Mouse (Mus musculus) small intestine, adult 2 months (tissue): ENCODE measurements around the gene Tac4. TPM values are rescaled to one million over a fixed set of nuclear protein-coding genes. Genes with fewer than 3 reads are reported as not detected.
A peak's percentile ranks its signal among the peaks of the same experiment; 100 is the strongest.

Experiments
- H3K27ac ChIP-seq: fragments of 200-500 bp; 2 replicates; pipeline ENCODE4 v1.5.1; 2012; ENCODE audit warnings: low read depth, low read length, control low read depth, inconsistent platforms; ENCODE audit not compliant: insufficient read depth
- H3K27me3 ChIP-seq: fragments of 200-500 bp; 2 replicates; pipeline ENCODE4 v1.6.1; 2012; ENCODE audit warnings: mild to moderate bottlenecking, moderate library complexity, low read length, inconsistent platforms; ENCODE audit not compliant: control insufficient read depth, insufficient read depth
- H3K36me3 ChIP-seq: fragments of 200-500 bp; 2 replicates; pipeline ENCODE4 v1.6.1; 2012; ENCODE audit warnings: mild to moderate bottlenecking, low read length, control low read depth, inconsistent platforms; ENCODE audit not compliant: control insufficient read depth, insufficient read depth
- H3K4me1 ChIP-seq: fragments of 200-500 bp; 2 replicates; pipeline ENCODE4 v1.6.1; 2012; ENCODE audit warnings: low read length, inconsistent platforms, mixed read lengths; ENCODE audit not compliant: control insufficient read depth, insufficient read depth, insufficient read length
- H3K4me3 ChIP-seq: fragments of 200-500 bp; 2 replicates; pipeline ENCODE4 v1.5.1; 2012; ENCODE audit warnings: low read depth, mild to moderate bottlenecking, control low read depth, inconsistent platforms, low read length, moderate library complexity
- CTCF ChIP-seq: fragments of 200-500 bp; IDR thresholded peaks from 2 replicates; pipeline ENCODE4 v1.5.1; 2012; ENCODE audit warnings: low read depth, mild to moderate bottlenecking, control low read depth, inconsistent platforms, low read length, moderate library complexity, mixed read lengths; ENCODE audit not compliant: insufficient replicate concordance, insufficient read length; ENCODE audit errors: extremely low read depth
- POLR2A ChIP-seq: fragments of 200-500 bp; IDR thresholded peaks from 2 replicates; pipeline ENCODE4 v1.6.1; 2012; ENCODE audit warnings: low read depth, mild to moderate bottlenecking, control low read depth, inconsistent platforms, low read length, moderate library complexity
- WGBS: fragments of 180-500 bp; shearing (Covaris S2); methylation state at CpG from one replicate; pipeline ENCODE4 v1.1.7; 2018; 5-methylcytosine and 5-hydroxymethylcytosine counted together
- polyA plus RNA-seq: library from polyadenylated mRNA; depleted of rRNA; stranded (reverse); fragments of >200 nt; gene quantifications from 2 replicates; pipeline ENCODE4 v1.2.3, GENCODE M21; 2012

Gene Tac4
- polyA plus RNA-seq, 1 experiment: 0.24 TPM

DNA sequence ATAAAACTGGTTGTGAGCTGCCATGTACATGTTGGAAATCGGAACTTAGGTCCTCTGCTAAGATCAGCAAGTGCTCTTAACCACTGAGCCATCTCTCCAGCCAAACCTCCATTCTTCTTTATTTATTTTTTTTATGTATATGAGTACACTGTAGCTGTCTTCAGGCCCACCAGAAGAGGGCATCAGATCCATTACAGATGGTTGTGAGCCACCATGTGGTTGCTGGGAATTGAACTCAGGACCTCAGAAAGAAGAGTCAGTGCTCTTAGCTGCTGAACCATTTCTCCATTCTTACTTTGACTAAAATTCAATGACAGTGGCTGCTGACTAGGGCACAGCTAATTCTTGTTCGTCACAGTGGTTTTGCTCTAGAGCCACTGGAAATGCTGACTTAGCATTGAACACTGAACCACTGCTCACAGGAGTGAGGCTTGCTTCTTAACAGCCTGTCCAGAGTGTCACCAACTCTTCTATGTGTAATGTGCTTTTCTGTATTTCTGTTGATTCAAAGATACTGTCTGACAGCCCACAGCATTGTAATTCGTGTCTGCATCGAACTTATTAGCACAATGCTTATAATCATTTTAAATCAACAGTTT is 17.8 kb downstream of the Tac4 start:
- H3K36me3 ChIP-seq: peaks cover 87% of the 10 kb centered on the region
- no peak overlapping the region for H3K4me3 ChIP-seq
- 87% methylated on average over 4 of the region's 4 CpGs for WGBS
- no peaks in the 10 kb centered on the region for H3K27me3 ChIP-seq
- H3K27ac ChIP-seq: no peak overlapping the region
- H3K4me1 ChIP-seq: no peaks in the 10 kb centered on the region
- TF ChIP-seq CTCF (no peak), POLR2A (no peak)

DNA sequence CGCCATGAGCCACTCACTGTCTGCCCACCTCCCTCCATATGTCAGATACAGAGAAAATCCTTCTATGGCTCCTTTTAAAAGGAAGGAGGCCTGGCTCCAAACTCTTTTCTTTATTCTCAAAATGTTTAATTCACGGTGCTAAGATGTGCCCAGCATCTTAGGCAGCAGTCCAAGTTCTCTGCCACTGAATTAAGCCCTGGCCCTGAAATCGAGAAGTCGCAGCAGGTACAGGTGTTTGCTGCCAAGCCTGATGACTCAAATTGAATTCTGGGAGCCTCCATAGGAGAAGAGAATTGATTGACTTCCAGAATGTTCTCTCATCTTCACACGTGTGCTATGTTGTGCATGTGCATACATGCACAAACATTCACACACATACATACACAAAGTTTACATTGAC is 21.0 kb downstream of the Tac4 start:
- Histone ChIP-seq H3K27ac (no peak overlapping the region), H3K27me3 (no peaks in the 10 kb centered on the region), H3K4me1 (no peaks in the 10 kb centered on the region), H3K36me3 (peaks cover 83% of the 10 kb centered on the region), H3K4me3 (no peak overlapping the region)
- no peak for TF ChIP-seq CTCF
- TF ChIP-seq POLR2A: no peak
- 94% methylated on average over 5 of the region's 5 CpGs for WGBS

GRCm38 (mm10) chr11:95291998-95292397 is 30.7 kb downstream of the Tac4 start:
- H3K27me3 ChIP-seq: no peaks in the 10 kb centered on the region
- H3K27ac ChIP-seq: no peak overlapping the region
- TF ChIP-seq CTCF: no peak
- no peak for TF ChIP-seq POLR2A
- no peaks in the 10 kb centered on the region for H3K4me1 ChIP-seq
- WGBS: 81% methylated on average over 4 of the region's 4 CpGs
- H3K36me3 ChIP-seq: peaks cover 54% of the 10 kb centered on the region
- no peak overlapping the region for H3K4me3 ChIP-seq

DNA sequence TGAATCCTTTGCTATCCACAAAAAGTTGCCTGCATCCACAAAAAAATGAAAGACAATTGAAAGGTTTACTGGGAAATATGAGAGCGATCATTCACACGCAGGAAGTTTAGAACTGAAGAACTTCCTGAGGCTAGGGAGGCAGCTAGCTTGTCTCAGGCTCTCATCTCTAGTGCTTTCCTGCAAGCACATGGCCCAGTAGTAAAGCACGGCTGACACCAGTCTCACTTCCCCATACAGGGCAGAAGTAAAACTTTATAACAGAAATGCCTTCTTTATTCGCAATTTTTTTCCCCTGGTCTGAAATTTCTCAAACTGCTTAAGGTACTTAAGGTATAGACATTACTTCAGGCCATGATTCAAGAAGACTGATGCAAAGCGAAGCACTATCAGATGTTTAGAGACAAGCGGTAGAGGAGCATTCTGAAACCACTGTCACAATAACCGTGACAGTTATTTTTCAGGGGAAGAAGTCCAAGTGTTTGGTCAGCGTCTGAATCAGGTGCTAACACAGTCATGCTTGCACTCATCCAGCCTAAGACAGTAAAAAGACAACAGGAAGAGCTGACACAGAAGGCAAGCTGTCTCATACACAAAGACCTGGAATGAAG is 31.8 kb downstream of the Tac4 start:
- peak overlapping the region; percentile 53 for H3K27ac ChIP-seq
- no peaks in the 10 kb centered on the region for H3K27me3 ChIP-seq
- 77% methylated on average over 8 of the region's 8 CpGs for whole genome bisulfite sequencing
- no peaks in the 10 kb centered on the region for H3K4me1 ChIP-seq
- peaks cover 59% of the 10 kb centered on the region for H3K36me3 ChIP-seq
- H3K4me3 ChIP-seq: no peak overlapping the region
- no peak for TF ChIP-seq POLR2A
- TF ChIP-seq CTCF: no peak

- 88% methylated on average over 13 of the region's 13 CpGs for whole genome bisulfite sequencing
- Histone ChIP-seq H3K4me1 (no peaks in the 10 kb centered on the region), H3K36me3 (peaks cover 55% of the 10 kb centered on the region)
These were observed 34.4 kb downstream of the Tac4 start for GRCm38 (mm10) chr11:95295736-95296135.

DNA sequence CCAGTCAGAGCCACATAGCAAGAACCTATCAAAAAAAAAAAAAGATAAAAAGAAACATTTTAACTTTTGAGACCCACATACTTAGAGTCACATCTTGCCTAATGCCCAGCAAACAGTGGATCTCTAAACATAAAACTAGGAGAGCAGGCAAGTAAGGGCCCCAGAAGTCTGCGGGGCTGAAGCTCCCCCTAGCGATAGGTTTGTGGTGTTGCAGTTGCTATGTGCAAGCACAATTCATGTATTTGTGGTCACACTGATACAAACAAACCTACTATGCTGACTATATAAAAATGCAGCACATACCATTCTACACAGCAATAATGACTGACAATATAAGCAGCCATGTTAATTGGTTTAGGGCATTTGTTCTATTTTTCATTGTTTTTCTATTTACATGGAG is 36.8 kb downstream of the Tac4 start:
- Histone ChIP-seq H3K27ac (no peak overlapping the region), H3K36me3 (peaks cover 55% of the 10 kb centered on the region)
- WGBS: 8% methylated on average over 2 of the region's 2 CpGs

More at GRCm38 (mm10) chr11:95295736-95296135, 34.4 kb downstream of the Tac4 start:
- Histone ChIP-seq H3K4me3 (no peak overlapping the region), H3K27me3 (no peaks in the 10 kb centered on the region), H3K27ac (no peak overlapping the region)
- TF ChIP-seq POLR2A (no peak), CTCF (no peak)

GRCm38 (mm10) chr11:95299886-95300285 is 38.6 kb downstream of the Tac4 start:
- TF ChIP-seq CTCF: no peak
- no peak for TF ChIP-seq POLR2A
- WGBS: 86% methylated on average over 12 of the region's 12 CpGs
- no peak overlapping the region for H3K4me3 ChIP-seq
- H3K36me3 ChIP-seq: peaks cover 55% of the 10 kb centered on the region
- no peak overlapping the region for H3K27ac ChIP-seq
- no peaks in the 10 kb centered on the region for H3K27me3 ChIP-seq
- peaks cover 2% of the 10 kb centered on the region; the same call in 1 of the 2 replicates for H3K4me1 ChIP-seq

More for the DNA sequence above, 36.8 kb downstream of the Tac4 start:
- H3K4me3 ChIP-seq: no peak overlapping the region
- H3K27me3 ChIP-seq: no peaks in the 10 kb centered on the region
- TF ChIP-seq POLR2A: no peak
- TF ChIP-seq CTCF: peak; percentile 95; the same call in 1 of the 2 replicates
- peaks cover 2% of the 10 kb centered on the region; the same call in 1 of the 2 replicates for H3K4me1 ChIP-seq
